Mouse (Mus musculus) retina, postnatal 7 days (tissue): ENCODE data around the gene Sema3f.
A peak's percentile ranks its signal among the peaks of the same experiment; 100 is the strongest.

Experiments used
- DNase-seq: peaks from one replicate; pipeline ENCODE4 v3.0.0-alpha.2; 2012; ENCODE audit warnings: low read depth, low spot score

The Sema3f gene

DNA sequence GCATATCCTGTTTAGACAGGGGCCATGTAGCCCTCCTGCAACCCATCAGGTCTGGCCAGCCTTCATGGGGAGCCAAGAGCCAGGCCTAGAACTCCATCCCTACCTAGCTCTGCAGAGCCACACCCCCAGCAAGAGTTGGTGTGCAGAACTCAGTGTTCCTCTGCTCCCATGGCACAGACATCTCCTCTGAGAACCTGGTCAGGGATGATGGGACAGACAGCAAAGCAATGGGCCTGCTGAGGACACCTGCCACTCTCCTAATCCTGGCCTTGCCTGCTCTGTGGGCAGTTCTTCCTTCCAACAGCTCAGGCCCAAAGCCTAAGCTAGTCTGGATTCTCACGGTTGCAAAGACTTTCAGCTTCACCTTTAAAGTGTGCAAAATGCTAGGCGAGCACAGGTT, 5.4 kb upstream of the Sema3f start:
- no peak for DNase-seq

- no peak for DNase-seq
Observed at GRCm38 (mm10) chr9:107714221-107714952, 4.1 kb upstream of the Sema3f start.

DNA sequence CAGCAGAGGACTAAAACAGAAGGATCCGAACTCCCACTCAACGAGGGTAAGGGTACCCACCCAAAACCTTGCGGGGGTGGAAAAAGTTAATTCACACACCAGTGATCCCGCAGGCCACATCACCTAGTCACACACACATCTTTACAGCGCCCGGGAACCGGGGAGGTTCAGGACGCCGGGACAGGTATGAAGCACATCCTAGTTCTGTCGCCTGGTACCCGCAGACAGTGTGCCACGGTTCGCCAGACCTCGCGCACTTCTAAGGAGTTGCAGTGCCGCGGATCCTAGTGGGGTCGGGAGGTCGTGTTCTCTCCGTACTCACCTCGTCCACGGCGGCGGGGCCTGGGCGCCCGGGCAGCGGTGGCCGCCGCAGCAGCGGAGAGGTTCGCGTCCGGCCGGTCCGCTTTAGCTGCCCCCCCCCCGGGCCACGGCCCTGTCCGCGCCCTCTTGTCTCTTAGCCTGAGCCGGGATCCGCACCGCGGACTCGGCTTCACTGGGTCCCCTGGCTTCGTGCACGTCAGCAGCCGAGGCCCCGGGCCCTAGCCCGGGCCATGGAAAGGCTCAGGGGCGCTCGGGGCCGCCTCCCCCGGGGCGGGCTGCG, 1.1 kb downstream of the Sema3f start:
- no peak for DNase-seq

DNA sequence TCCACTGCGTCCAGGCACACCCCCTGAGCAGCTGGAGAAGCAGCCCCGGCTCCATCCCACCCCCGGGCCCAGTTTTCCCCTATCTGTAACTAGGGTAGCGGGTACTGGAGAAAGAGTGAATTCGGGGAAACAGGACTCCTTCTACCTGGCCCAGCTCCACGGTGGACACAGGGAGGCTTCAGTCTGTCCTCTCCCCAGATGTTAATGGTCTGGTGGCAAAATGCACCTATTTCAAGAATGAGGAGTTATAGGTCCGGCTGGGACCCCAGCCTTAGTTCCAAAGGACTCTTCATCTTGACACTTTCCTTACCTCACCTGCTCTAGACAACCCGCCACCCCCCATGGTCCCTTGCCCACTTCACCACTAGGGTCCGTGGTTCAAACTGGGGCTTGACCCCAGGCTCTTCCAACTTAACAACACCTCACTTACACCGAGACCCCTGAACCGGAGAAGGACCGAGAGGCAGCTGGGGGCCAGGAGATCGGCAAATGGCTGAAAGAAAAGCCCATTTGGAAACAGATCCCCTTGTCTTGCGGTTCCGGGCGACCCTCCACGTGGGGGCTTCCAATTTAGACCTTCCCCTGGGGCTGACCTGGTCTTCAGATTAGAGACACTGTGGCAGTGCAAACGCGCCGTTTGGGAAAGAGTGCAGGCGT, 1.7 kb downstream of the Sema3f start:
- no peak for DNase-seq

GRCm38 (mm10) chr9:107707701-107708438, 2.4 kb downstream of the Sema3f start:
- DNase-seq: no peak

GRCm38 (mm10) chr9:107706781-107707211, 3.5 kb downstream of the Sema3f start:
- DNase-seq: no peak

- no peak for DNase-seq
Observed at GRCm38 (mm10) chr9:107703337-107704122, 6.7 kb downstream of the Sema3f start.

GRCm38 (mm10) chr9:107702606-107703185, 7.6 kb downstream of the Sema3f start:
- DNase-seq: no peak

DNA sequence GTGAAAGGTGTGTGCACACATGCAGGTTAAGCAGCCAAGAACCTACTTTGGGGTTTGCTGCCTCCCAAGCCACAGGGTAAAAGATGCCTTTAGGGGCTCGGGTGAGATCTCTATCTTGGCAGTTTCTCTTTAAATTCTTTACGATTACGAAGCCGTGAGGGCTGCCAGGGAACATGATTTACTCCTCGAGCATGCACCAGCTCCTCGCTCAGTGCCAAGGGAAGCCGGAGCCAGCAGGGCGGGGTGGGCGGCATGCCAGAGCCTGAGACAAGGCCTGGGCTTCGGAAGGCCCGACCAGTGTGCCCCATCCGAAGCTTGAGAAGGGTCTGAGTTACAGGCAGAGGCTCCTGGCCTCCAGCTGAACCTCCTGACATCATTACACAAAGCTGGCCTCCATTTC, 8.7 kb downstream of the Sema3f start:
- DNase-seq: no peak

GRCm38 (mm10) chr9:107700114-107700571, 10.1 kb downstream of the Sema3f start:
- DNase-seq: no peak

- DNase-seq: no peak
Observed at GRCm38 (mm10) chr9:107699376-107699980, 10.8 kb downstream of the Sema3f start.

DNA sequence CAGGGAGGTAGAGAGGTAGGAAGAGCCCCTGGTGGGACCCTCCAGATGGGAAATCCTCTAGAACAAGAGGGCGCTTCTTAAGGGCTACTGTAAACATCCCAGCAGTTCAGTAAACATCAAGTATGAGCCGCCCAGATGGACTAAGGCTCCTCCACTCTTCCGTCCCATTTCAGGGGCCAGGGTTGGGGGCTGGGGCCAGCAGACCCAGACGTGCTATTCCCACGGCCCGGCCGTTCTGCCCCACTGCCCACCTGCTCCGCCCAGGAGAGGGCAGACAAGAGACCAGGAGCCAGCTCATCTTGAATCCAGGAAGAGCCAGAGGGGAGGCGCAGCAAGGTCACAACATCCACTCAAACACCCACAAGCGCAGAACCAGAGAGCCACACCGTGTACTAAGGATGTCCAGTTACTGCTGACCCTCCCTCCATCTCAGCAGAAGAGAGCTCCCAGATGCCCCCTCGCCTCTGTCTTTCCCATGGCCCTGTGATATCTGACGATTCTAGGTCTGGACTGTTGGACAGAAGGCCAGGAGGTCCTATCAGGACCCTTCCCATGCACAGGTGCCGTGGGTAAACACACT, 11.6 kb downstream of the Sema3f start:
- DNase-seq: no peak

- peak; percentile 52 for DNase-seq
Observed at GRCm38 (mm10) chr9:107697811-107698521, 12.3 kb downstream of the Sema3f start.

DNA sequence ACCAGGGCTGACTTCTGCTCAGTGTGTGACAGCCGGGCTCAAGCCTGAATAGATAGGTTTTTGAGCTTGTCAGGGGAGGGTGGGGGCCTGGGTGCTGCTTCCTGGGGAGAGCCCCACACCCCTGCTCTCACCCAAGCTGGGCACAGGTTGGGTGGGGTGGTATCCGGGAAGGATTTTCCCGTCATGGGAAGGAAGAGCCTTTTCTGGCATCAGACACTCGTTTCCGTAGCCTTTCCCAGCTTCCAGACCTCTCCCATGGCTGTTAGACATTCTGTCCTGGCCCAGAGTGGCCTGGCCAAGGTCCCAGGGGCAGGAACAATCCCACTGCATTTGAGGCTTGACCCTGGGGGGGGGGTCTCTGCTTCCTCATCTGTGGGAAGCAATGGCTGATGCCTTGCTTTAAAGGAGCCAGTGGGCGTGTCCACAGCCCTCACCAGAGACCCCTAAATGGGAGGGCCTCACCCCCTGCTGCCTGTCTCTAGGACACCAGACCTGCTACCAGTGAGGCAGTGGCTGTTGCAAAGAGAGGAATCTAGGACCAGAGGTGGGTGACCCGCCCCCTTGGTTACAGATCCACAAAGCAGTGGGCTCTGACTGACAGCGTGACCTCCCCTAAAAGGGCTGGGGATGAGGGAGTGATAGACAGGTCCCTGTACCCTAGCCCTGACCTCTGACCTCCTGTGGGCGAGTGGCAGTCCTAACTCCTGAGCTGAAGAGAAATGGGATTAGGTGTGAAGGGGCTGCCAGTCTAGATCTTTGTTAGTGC, 13.2 kb downstream of the Sema3f start:
- DNase-seq: no peak

DNA sequence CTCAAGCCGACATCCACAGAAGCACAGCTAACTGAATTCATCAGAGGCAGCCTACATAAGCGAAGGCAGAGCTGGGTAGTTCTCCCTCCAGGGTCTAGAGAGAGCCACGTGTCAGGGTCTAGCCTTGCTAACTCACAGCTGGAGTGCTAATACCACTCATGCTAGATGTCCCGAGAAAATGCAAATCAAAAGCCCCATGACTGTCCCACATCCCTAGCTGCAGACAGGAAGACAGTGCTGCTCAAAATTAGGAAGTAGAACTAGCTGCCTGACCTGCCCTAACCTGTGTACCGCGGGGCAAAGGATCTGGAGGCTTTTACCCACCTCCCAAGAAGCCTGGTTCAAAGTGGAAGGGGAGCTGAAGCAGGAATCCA, 14.2 kb downstream of the Sema3f start:
- DNase-seq: no peak

GRCm38 (mm10) chr9:107695441-107696105, 14.7 kb downstream of the Sema3f start:
- no peak for DNase-seq

GRCm38 (mm10) chr9:107694627-107695026, 15.6 kb downstream of the Sema3f start:
- no peak for DNase-seq

DNA sequence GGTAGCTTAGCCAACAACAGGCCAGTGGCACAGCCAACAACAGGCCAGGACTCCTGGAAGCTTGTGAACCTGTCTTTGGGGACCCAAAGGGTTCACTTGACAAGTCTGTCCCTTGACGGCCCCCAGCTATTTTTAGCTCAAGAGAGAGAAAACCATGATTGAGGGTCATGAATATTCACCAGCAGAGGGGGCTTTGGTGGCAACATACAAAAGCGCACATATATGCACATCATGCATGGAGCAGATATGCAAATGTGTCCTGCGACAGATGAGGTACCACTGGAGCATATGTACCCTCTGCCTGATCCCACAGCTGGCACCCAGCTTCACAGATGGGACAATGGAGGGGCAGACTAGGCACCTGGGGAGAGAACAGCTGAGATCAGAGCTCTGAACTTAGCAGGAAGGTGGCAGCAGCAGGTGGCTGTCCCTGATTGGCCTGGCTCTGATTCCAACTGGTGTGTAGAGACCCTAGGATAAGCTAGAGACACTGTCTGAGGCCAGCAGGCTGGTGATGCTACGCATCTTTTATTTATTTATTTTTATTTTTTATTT, 16.8 kb downstream of the Sema3f start:
- DNase-seq: no peak
